Mouse (Mus musculus) brain, embryonic 14.5 days (tissue): Measurements from ENCODE around the gene Zswim8.

ENCODE experiments used
- CTCF ChIP-seq: fragments of 200-500 bp; IDR thresholded peaks from 2 replicates; pipeline ENCODE4 v1.5.1; 2012; ENCODE audit warnings: inconsistent platforms, mild to moderate bottlenecking, moderate library complexity, borderline replicate concordance; ENCODE audit not compliant: insufficient read depth, insufficient read length; ENCODE audit errors: extremely low read depth
- POLR2A ChIP-seq: fragments of 200-500 bp; IDR thresholded peaks from 2 replicates; pipeline ENCODE4 v1.6.1; 2012; ENCODE audit warnings: mild to moderate bottlenecking, inconsistent platforms, borderline replicate concordance; ENCODE audit not compliant: poor library complexity, insufficient read depth, insufficient read length, severe bottlenecking; ENCODE audit errors: extremely low read depth

- TF ChIP-seq POLR2A, result no peak
- TF ChIP-seq CTCF, result no peak
Observed at GRCm38 (mm10) chr14:20718443-20718842, 11.1 kb downstream of the Zswim8 start.
